Mouse (Mus musculus): ENCODE data around the gene Tshz3. TPM values are rescaled to one million over a fixed set of nuclear protein-coding genes. Genes with fewer than 3 reads are reported as not detected.

Tshz3 gene
- polyA plus RNA-seq (2017; shearing (Covaris generic)), result 0.65 TPM

GRCm38 (mm10) chr7:36697856-36698588 lies at the start of gene Tshz3:
Gene Tshz3, plus strand, starts transcription at chr7:36698118.

